Comparison of ENCODE assay signal across 8 mouse cellular contexts in genomic region chr13:48625433-48626184, GRCm38 (mm10). TPM values are rescaled to one million over a fixed set of nuclear protein-coding genes. Genes with fewer than 3 reads are reported as not detected.
DNase-seq lines count a peak whose midpoint lies in the region; ATAC-seq lines count a peak whose summit lies in the region.

Gene Ptpdc1 (minus strand): TSS chr13:48625664.

- intact Hi-C loops in left cerebral cortex, postnatal 4 days (cut with DNase I): no loop called here

- peak within 1 kb of the TSS; percentile 94 for H3K9ac ChIP-seq in embryonic facial prominence, embryonic 13.5 days
- H3K9ac ChIP-seq in midbrain, embryonic 11.5 days (ENCODE audit: low read length): peak within 1 kb of the TSS; percentile 79

- peak within 1 kb of the TSS; percentile 79 for H3K4me3 ChIP-seq in embryonic facial prominence, embryonic 13.5 days
- H3K4me3 ChIP-seq in midbrain, embryonic 11.5 days (ENCODE audit: low read depth, low read length): peak within 1 kb of the TSS; percentile 63

- WGBS in embryonic facial prominence, embryonic 13.5 days: 2% methylated on average over 74 of the region's 76 CpGs
- 2% methylated on average over 72 of the region's 76 CpGs for WGBS in midbrain, embryonic 11.5 days

- no peaks in the 10 kb centered on the region for H3K27me3 ChIP-seq in embryonic facial prominence, embryonic 13.5 days
- H3K27me3 ChIP-seq in midbrain, embryonic 11.5 days (ENCODE audit: control insufficient read depth, insufficient read depth, low read length): peaks cover 5% of the 10 kb centered on the region; the same call in 1 of the 2 replicates

- ATAC-seq in embryonic facial prominence, embryonic 13.5 days (ENCODE audit: insufficient number of reproducible peaks, insufficient read depth, low FRiP score, low TSS enrichment, low read depth): peak; percentile 97
- peak; percentile 99 for ATAC-seq in midbrain, embryonic 11.5 days (ENCODE audit: low FRiP score)

- peak within 1 kb of the TSS; percentile 73 for H3K4me2 ChIP-seq in embryonic facial prominence, embryonic 13.5 days
- peak within 1 kb of the TSS; percentile 65 for H3K4me2 ChIP-seq in midbrain, embryonic 11.5 days

- peak within 1 kb of the TSS; percentile 87 for H3K27ac ChIP-seq in embryonic facial prominence, embryonic 13.5 days
- peak within 1 kb of the TSS; percentile 52; the same call in 1 of the 2 replicates for H3K27ac ChIP-seq in midbrain, embryonic 11.5 days (ENCODE audit: low read depth, low read length)

- H3K36me3 ChIP-seq in embryonic facial prominence, embryonic 13.5 days: no peaks in the 10 kb centered on the region
- no peaks in the 10 kb centered on the region for H3K36me3 ChIP-seq in midbrain, embryonic 11.5 days (ENCODE audit: control insufficient read depth, insufficient read depth, low read length)

- peak; percentile 94 to 97 for DNase-seq in adrenal gland, postnatal 4 days (ENCODE audit: low spot score in 2 of 2)
- DNase-seq in heart, adult 11 months: peak; percentile 100
- DNase-seq in kidney, adult 11 months: peak; percentile 97
- DNase-seq in left cerebral cortex, postnatal 4 days: peak; percentile 97
- DNase-seq in midbrain, embryonic 11.5 days (ENCODE audit: low spot score, missing footprints): peak; percentile 99
- peak; percentile 97 for DNase-seq in right cerebral cortex, postnatal 4 days
- peak; percentile 93 for DNase-seq in yolk sac, embryonic 10.5 days (ENCODE audit: low spot score)

- no peaks in the 10 kb centered on the region for H3K9me3 ChIP-seq in embryonic facial prominence, embryonic 13.5 days
- no peaks in the 10 kb centered on the region for H3K9me3 ChIP-seq in midbrain, embryonic 11.5 days (ENCODE audit: control insufficient read depth, low read length)

- H3K4me1 ChIP-seq in embryonic facial prominence, embryonic 13.5 days: peaks cover 14% of the 10 kb centered on the region
- no peaks in the 10 kb centered on the region for H3K4me1 ChIP-seq in midbrain, embryonic 11.5 days (ENCODE audit: control insufficient read depth, insufficient read depth, low read length)

RNA-seq across cellular contexts. Expression of gene Ptpdc1, which starts in this region (rescaled TPM):
- 10 to 100 TPM; 14.4 to 15.5 TPM for total RNA-seq in adrenal gland, postnatal 4 days (2021)
- polyA plus RNA-seq in embryonic facial prominence, embryonic 13.5 days (2015; fragmentation: Nextera tagmentation; extraction: Ambion mirVana): 21.2 and 27.2 TPM in 2 replicates
- 10 to 100 TPM; 21.9 to 23.2 TPM for total RNA-seq in left cerebral cortex, postnatal 4 days (2021)
- 17.2 and 17.8 TPM in 2 replicates for polyA plus RNA-seq in midbrain, embryonic 11.5 days (2014; fragmentation: Nextera tagmentation; extraction: Ambion mirVana)

Comparison
In these comparisons a context has a peak if more than half of its experiments do, and no peak if none do; other contexts are left out.
1. Peak in every context shown above with its lines: DNase-seq, ATAC-seq, H3K4me3 ChIP-seq and H3K27ac ChIP-seq.